Mouse (Mus musculus): ENCODE measurements around the gene Naa25. TPM values are rescaled to one million over a fixed set of nuclear protein-coding genes. Genes with fewer than 3 reads are reported as not detected.

Gene Naa25
- polyA plus RNA-seq, 1 experiment from 2014 or later = 53.4 TPM

DNA sequence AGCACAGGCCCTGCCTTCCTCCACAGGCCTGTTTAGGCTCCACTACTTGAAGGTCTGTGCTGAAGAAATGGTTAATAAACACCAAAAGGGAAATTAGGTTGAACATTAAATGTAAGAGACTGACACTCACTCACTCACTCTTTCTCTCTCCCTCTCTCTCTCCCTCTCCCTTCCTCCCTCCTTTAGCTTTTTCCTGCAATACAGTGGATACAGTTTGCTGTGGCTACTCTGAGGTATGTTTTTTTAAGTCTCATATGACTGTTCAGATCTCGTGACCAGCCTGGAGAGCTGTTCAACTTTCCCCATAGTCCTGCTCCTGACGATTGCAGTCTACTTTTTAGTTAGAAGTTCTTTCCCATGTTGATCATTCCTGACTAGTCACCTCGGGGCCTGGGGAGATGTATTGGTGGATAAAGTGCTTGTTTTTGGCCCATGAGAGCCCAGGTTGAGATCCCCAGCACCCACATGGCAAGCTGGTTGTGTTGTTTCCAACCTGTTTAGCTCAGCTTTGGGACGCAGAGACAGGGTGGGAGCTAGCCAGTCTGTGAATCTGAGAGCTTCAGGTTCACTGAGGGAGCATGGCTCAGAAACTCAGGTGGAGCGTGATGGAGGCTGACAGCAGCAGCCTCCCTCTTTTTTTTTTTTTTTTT, 66.0 kb downstream of the Naa25 start:
- no peak for ATAC-seq (replicated peaks; ENCODE audit: low FRiP score)
- Histone ChIP-seq H3K4me2 (ENCODE audit: low read depth, low read length, severe bottlenecking) (no peak overlapping the region), H3K27me3 (ENCODE audit: control insufficient read depth, insufficient read depth, low read length) (no peaks in the 10 kb centered on the region), H3K9ac (ENCODE audit: low read length) (no peak overlapping the region), H3K27ac (ENCODE audit: low read depth, low read length) (no peak overlapping the region), H3K36me3 (ENCODE audit: control insufficient read depth, insufficient read depth, low read length) (no peaks in the 10 kb centered on the region), H3K4me3 (ENCODE audit: low read depth, low read length) (no peak overlapping the region), H3K9me3 (ENCODE audit: control insufficient read depth, low read length) (no peaks in the 10 kb centered on the region), H3K4me1 (replicated peaks; ENCODE audit: control insufficient read depth, insufficient read depth, low read length) (no peaks in the 10 kb centered on the region)
- 81% methylated on average over 5 of the region's 5 CpGs for WGBS
- no peak for DNase-seq (ENCODE audit: low spot score)

DNA sequence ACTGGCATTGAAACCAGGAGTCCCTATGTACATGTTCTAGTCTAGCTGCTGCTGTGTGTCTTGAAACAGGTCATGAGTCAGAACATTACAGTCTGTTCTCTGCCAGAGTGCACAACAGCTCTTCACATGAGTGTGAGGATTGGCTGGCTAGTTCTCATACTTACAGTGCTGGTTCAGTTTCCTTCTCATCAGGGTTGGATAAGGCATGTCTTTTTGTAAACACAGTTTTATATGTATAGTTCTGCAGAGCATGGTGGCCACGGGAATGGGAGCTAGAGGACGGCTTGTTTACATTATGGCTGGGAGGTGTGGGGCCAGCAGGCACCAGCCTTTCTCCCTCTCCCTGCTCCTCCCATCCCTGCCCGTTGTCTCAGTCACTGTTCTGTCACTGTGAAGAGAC, 71.8 kb downstream of the Naa25 start:
- H3K27me3 ChIP-seq (ENCODE audit: control insufficient read depth, insufficient read depth, low read length) = no peaks in the 10 kb centered on the region
- no peak overlapping the region for H3K27ac ChIP-seq (ENCODE audit: low read depth, low read length)
- no peak overlapping the region for H3K4me2 ChIP-seq (ENCODE audit: low read depth, low read length, severe bottlenecking)
- H3K4me1 ChIP-seq (replicated peaks; ENCODE audit: control insufficient read depth, insufficient read depth, low read length) = no peaks in the 10 kb centered on the region
- ATAC-seq (replicated peaks; ENCODE audit: low FRiP score) (no peak), DNase-seq (ENCODE audit: low spot score) (no peak)
- H3K9me3 ChIP-seq (ENCODE audit: control insufficient read depth, low read length) = no peaks in the 10 kb centered on the region
- WGBS = 62% methylated on average over 3 of the region's 3 CpGs
- H3K36me3 ChIP-seq (ENCODE audit: control insufficient read depth, insufficient read depth, low read length) = no peaks in the 10 kb centered on the region
- H3K4me3 ChIP-seq (ENCODE audit: low read depth, low read length) = no peak overlapping the region
- no peak overlapping the region for H3K9ac ChIP-seq (ENCODE audit: low read length)

DNA sequence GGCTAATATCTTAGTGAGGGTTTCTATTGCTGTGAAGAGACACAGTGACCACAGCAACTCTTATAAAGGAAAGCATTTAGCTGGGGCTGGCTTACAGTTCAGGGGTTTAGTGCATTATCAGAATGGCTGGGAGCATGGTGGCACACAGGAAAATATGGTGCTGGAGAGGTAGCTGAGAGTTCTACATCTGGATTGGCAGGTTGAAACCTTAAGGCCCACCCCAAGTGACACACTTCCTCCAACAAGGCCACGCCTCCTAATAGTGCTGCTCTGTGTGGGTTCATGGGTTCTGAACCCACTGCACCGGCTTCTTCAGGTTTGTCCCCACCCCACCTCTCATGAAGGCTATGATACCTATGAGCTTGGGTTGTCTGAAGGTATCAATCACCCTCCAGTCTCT, 74.7 kb downstream of the Naa25 start:
- ATAC-seq (replicated peaks; ENCODE audit: low FRiP score) (no peak), DNase-seq (ENCODE audit: low spot score) (no peak)
- H3K9me3 ChIP-seq (ENCODE audit: control insufficient read depth, low read length) = no peaks in the 10 kb centered on the region
- H3K27me3 ChIP-seq (ENCODE audit: control insufficient read depth, insufficient read depth, low read length) = no peaks in the 10 kb centered on the region
- no peaks in the 10 kb centered on the region for H3K36me3 ChIP-seq (ENCODE audit: control insufficient read depth, insufficient read depth, low read length)
- no peak overlapping the region for H3K4me3 ChIP-seq (ENCODE audit: low read depth, low read length)
- H3K4me1 ChIP-seq (replicated peaks; ENCODE audit: control insufficient read depth, insufficient read depth, low read length) = no peaks in the 10 kb centered on the region
- 92% methylated on average over 2 of the region's 2 CpGs for WGBS
- no peak overlapping the region for H3K4me2 ChIP-seq (ENCODE audit: low read depth, low read length, severe bottlenecking)
- H3K9ac ChIP-seq (ENCODE audit: low read length) = no peak overlapping the region
- no peak overlapping the region for H3K27ac ChIP-seq (ENCODE audit: low read depth, low read length)

DNA sequence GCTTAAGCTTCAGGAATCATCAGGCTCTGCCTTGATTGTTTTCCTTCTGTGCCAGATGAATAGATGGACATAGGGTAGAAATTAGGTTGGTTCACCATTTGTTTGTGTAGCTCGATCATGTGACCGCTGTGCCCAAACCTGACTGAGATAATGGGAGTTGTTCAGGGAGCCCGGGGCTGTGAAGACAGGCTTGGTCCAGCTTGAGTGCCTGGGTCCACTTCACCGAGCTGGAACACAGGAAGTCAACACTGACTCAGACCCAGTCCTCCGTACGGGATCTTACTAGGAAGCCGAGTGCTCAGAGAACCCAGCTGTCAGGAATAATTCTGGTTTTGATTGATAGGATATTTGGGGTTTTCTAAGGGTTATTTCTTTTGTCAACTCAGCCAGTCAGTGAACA, 76.9 kb downstream of the Naa25 start:
- Histone ChIP-seq H3K4me2 (ENCODE audit: low read depth, low read length, severe bottlenecking) (no peak overlapping the region), H3K36me3 (ENCODE audit: control insufficient read depth, insufficient read depth, low read length) (no peaks in the 10 kb centered on the region), H3K9me3 (ENCODE audit: control insufficient read depth, low read length) (no peaks in the 10 kb centered on the region), H3K27ac (ENCODE audit: low read depth, low read length) (no peak overlapping the region), H3K27me3 (ENCODE audit: control insufficient read depth, insufficient read depth, low read length) (no peaks in the 10 kb centered on the region), H3K4me3 (ENCODE audit: low read depth, low read length) (no peak overlapping the region), H3K9ac (ENCODE audit: low read length) (no peak overlapping the region), H3K4me1 (replicated peaks; ENCODE audit: control insufficient read depth, insufficient read depth, low read length) (no peaks in the 10 kb centered on the region)
- ATAC-seq (replicated peaks; ENCODE audit: low FRiP score) = no peak
- no peak for DNase-seq (ENCODE audit: low spot score)
- WGBS = 67% methylated on average over 7 of the region's 7 CpGs

- Histone ChIP-seq H3K9ac (ENCODE audit: low read length) (no peak overlapping the region), H3K4me3 (ENCODE audit: low read depth, low read length) (no peak overlapping the region), H3K27ac (ENCODE audit: low read depth, low read length) (no peak overlapping the region), H3K36me3 (ENCODE audit: control insufficient read depth, insufficient read depth, low read length) (no peaks in the 10 kb centered on the region), H3K4me2 (ENCODE audit: low read depth, low read length, severe bottlenecking) (no peak overlapping the region), H3K9me3 (ENCODE audit: control insufficient read depth, low read length) (no peaks in the 10 kb centered on the region), H3K27me3 (ENCODE audit: control insufficient read depth, insufficient read depth, low read length) (no peaks in the 10 kb centered on the region), H3K4me1 (replicated peaks; ENCODE audit: control insufficient read depth, insufficient read depth, low read length) (no peaks in the 10 kb centered on the region)
- DNase-seq (ENCODE audit: low spot score) = no peak
- ATAC-seq (replicated peaks; ENCODE audit: low FRiP score) = no peak
- WGBS = 91% methylated on average over 1 of the region's 1 CpGs
These were observed 78.3 kb downstream of the Naa25 start for GRCm38 (mm10) chr5:121476040-121476439.

DNA sequence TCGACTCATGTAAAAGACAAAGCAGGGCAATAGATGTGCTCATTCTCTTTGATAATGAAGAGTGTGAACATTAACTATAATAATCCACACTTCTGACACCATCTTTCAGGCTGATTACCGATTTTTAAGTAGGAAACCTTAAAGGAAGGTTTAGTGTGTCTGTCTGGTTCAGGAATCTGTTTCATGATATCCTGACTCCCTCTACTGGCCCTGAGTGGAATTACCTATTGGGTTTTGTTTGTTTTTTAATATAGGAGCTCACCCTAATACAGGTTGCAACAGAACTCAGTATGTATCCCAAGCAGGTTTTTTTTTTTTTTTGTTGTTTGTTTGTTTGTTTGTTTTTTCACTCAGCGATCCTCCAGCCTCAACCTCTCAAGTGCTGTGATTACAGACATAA, 79.9 kb downstream of the Naa25 start:
- Histone ChIP-seq H3K9me3 (ENCODE audit: control insufficient read depth, low read length) (no peaks in the 10 kb centered on the region), H3K4me3 (ENCODE audit: low read depth, low read length) (no peak overlapping the region), H3K36me3 (ENCODE audit: control insufficient read depth, insufficient read depth, low read length) (no peaks in the 10 kb centered on the region), H3K9ac (ENCODE audit: low read length) (no peak overlapping the region), H3K4me1 (replicated peaks; ENCODE audit: control insufficient read depth, insufficient read depth, low read length) (no peaks in the 10 kb centered on the region), H3K27me3 (ENCODE audit: control insufficient read depth, insufficient read depth, low read length) (no peaks in the 10 kb centered on the region), H3K27ac (ENCODE audit: low read depth, low read length) (no peak overlapping the region), H3K4me2 (ENCODE audit: low read depth, low read length, severe bottlenecking) (no peak overlapping the region)
- DNase-seq (ENCODE audit: low spot score) (no peak), ATAC-seq (replicated peaks; ENCODE audit: low FRiP score) (no peak)
- 40% methylated on average over 3 of the region's 3 CpGs for WGBS

DNA sequence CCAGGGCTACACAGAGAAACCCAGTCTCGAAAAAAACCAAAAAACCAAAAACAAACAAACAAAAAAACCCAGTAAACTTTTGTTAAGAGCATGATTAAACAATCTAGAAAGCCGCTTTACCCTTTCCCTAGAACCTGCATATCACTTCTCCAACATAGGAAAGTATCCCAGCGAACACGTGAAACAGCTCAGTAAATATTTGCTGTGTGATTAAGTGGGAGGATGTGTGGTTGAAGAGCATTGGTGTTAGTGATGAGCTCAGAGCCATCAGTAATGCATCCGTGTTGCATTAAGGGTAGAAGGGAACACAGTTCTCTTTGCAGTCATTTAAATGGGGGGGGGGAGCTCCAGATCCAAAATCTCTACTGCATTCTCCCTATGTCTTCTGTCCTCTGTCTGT, 87.1 kb downstream of the Naa25 start:
- Histone ChIP-seq H3K4me1 (replicated peaks; ENCODE audit: control insufficient read depth, insufficient read depth, low read length) (no peaks in the 10 kb centered on the region), H3K27me3 (ENCODE audit: control insufficient read depth, insufficient read depth, low read length) (no peaks in the 10 kb centered on the region), H3K9ac (ENCODE audit: low read length) (no peak overlapping the region), H3K4me3 (ENCODE audit: low read depth, low read length) (no peak overlapping the region), H3K36me3 (ENCODE audit: control insufficient read depth, insufficient read depth, low read length) (no peaks in the 10 kb centered on the region), H3K27ac (ENCODE audit: low read depth, low read length) (no peak overlapping the region), H3K9me3 (ENCODE audit: control insufficient read depth, low read length) (no peaks in the 10 kb centered on the region), H3K4me2 (ENCODE audit: low read depth, low read length, severe bottlenecking) (no peak overlapping the region)
- DNase-seq (ENCODE audit: low spot score) (no peak), ATAC-seq (replicated peaks; ENCODE audit: low FRiP score) (no peak)
- WGBS = 84% methylated on average over 5 of the region's 5 CpGs

DNA sequence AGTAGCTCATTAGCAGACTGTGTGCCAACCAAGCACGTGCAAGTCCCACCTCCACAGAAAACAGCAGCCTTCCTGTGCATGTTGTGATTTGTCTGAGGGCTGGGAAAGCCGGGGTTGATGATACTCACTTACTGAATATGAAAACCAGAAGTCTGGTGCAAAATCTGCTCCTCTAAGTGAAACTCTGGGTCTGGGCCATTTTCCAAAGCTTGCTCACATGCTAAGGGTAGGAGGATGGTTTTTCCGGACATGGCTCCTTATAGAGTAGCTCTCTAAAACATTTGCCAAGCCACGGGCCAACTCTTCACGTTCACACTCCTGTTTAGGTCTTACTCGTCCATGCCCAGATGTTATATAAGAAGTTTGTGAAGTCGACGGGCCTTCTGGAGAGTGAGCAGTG, 95.6 kb downstream of the Naa25 start:
- H3K9me3 ChIP-seq (ENCODE audit: control insufficient read depth, low read length) = no peaks in the 10 kb centered on the region
- no peaks in the 10 kb centered on the region for H3K36me3 ChIP-seq (ENCODE audit: control insufficient read depth, insufficient read depth, low read length)
- no peak overlapping the region for H3K27ac ChIP-seq (ENCODE audit: low read depth, low read length)
- no peak overlapping the region for H3K9ac ChIP-seq (ENCODE audit: low read length)
- ATAC-seq (replicated peaks; ENCODE audit: low FRiP score) (no peak), DNase-seq (ENCODE audit: low spot score) (no peak)
- no peaks in the 10 kb centered on the region for H3K4me1 ChIP-seq (replicated peaks; ENCODE audit: control insufficient read depth, insufficient read depth, low read length)
- H3K4me3 ChIP-seq (ENCODE audit: low read depth, low read length) = no peak overlapping the region
- WGBS = 82% methylated on average over 8 of the region's 8 CpGs
- H3K4me2 ChIP-seq (ENCODE audit: low read depth, low read length, severe bottlenecking) = no peak overlapping the region
- no peaks in the 10 kb centered on the region for H3K27me3 ChIP-seq (ENCODE audit: control insufficient read depth, insufficient read depth, low read length)

Measured in forebrain, embryonic 11.5 days (tissue).